Mouse (Mus musculus) midbrain, embryonic 16.5 days (tissue): ENCODE measurements around the gene Cenph. TPM values are rescaled to one million over a fixed set of nuclear protein-coding genes. Genes with fewer than 3 reads are reported as not detected.
A peak's percentile ranks its signal among the peaks of the same experiment; 100 is the strongest.
"Not testable (repeated sequence)": the region's sequence is repeated elsewhere in the genome, so short reads cannot be mapped to it uniquely, and the experiment has no call there.

Experiments used
- ATAC-seq: fragments of 200-750 bp; cut with Nextera tagmentation; 2 replicates; pipeline ENCODE4 v1.8.0; 2017; ENCODE audit warnings: moderate TSS enrichment
- H3K27ac ChIP-seq: fragments of 300-500 bp; sonication (generic); 2 replicates; pipeline ENCODE4 v1.5.1; 2014; ENCODE audit warnings: mild to moderate bottlenecking, low read length, mixed read lengths
- H3K27me3 ChIP-seq: fragments of 300-500 bp; sonication (generic); 2 replicates; pipeline ENCODE4 v1.6.1; 2014; ENCODE audit warnings: low read depth, low read length, mixed read lengths; ENCODE audit not compliant: control insufficient read depth, insufficient read depth
- H3K36me3 ChIP-seq: fragments of 300-500 bp; sonication (generic); 2 replicates; pipeline ENCODE4 v1.6.1; 2014; ENCODE audit warnings: mild to moderate bottlenecking, low read length, moderate library complexity, mixed read lengths; ENCODE audit not compliant: control insufficient read depth, insufficient read depth
- H3K4me1 ChIP-seq: fragments of 300-500 bp; sonication (generic); 2 replicates; pipeline ENCODE4 v1.6.1; 2014; ENCODE audit warnings: mild to moderate bottlenecking, low read length, mixed read lengths; ENCODE audit not compliant: control insufficient read depth, insufficient read depth
- H3K4me2 ChIP-seq: fragments of 300-500 bp; sonication (generic); 2 replicates; pipeline ENCODE4 v1.6.1; 2014; ENCODE audit warnings: mild to moderate bottlenecking, low read length, mixed read lengths
- H3K4me3 ChIP-seq: fragments of 300-500 bp; sonication (generic); 2 replicates; pipeline ENCODE4 v1.5.1; 2014; ENCODE audit warnings: low read depth, mild to moderate bottlenecking, low read length, moderate library complexity, mixed read lengths
- H3K9ac ChIP-seq: fragments of 300-500 bp; sonication (generic); 2 replicates; pipeline ENCODE4 v1.6.1; 2014; ENCODE audit warnings: low read depth, low read length, mixed read lengths
- H3K9me3 ChIP-seq: fragments of 300-500 bp; sonication (generic); replicated peaks from 2 replicates; pipeline ENCODE4 v1.6.1; 2014; ENCODE audit warnings: mild to moderate bottlenecking, low read length, mixed read lengths; ENCODE audit not compliant: control insufficient read depth, poor library complexity, severe bottlenecking
- WGBS: fragments of 180-500 bp; shearing (Covaris S2); extraction: QIAGEN DNeasy Blood & Tissue Kit; methylation state at CpG from one replicate; pipeline ENCODE4 v1.1.7; 2014; 5-methylcytosine and 5-hydroxymethylcytosine counted together
- polyA plus RNA-seq: library from polyadenylated mRNA; unstranded; fragments of >200 nt; fragmentation: Nextera tagmentation; extraction: Ambion mirVana; gene quantifications from 2 replicates; pipeline ENCODE4 v1.2.1, GENCODE M21; 2015

The Cenph gene
- polyA plus RNA-seq, 1 experiment from 2014 or later, result 5.1 TPM

DNA sequence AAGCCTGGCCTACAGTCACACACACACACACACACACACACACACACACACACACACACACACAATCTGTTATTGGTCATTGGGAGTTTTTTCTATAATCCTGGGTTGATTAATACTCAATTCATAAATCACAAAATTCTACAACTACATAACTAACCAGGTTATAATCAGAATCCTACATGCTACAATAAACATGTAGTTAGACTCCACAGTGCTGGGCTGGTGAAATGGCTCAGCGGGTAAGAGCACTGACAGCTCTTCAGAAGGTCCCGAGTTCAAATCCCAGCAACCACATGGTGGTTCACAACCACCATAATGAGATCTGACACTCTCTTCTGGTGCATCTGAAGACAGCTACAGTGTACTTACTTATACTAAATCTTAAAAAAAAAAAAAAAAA lies 42.9 kb downstream of the Cenph start:
- 96% methylated on average over 2 of the region's 2 CpGs for WGBS
- H3K27me3 ChIP-seq, result no peaks in the 10 kb centered on the region
- no peaks in the 10 kb centered on the region for H3K9me3 ChIP-seq
- no peak overlapping the region for H3K4me3 ChIP-seq
- H3K4me2 ChIP-seq, result no peak overlapping the region
- ATAC-seq, result no peak
- H3K9ac ChIP-seq, result no peak overlapping the region
- no peak overlapping the region for H3K27ac ChIP-seq
- H3K4me1 ChIP-seq, result peaks cover 9% of the 10 kb centered on the region
- H3K36me3 ChIP-seq, result peaks cover 2% of the 10 kb centered on the region; the same call in 1 of the 2 replicates

- not testable (repeated sequence) for ATAC-seq, H3K4me1 ChIP-seq, H3K4me3 ChIP-seq, H3K27ac ChIP-seq, H3K36me3 ChIP-seq, H3K27me3 ChIP-seq, H3K9me3 ChIP-seq
- Histone ChIP-seq H3K4me2 (peak overlapping the region; percentile 60), H3K9ac (peak overlapping the region; percentile 86; the same call in 1 of the 2 replicates)
- WGBS, result 87% methylated on average over 5 of the region's 6 CpGs
Measured at GRCm38 (mm10) chr13:100731462-100732046, 44.1 kb downstream of the Cenph start.

DNA sequence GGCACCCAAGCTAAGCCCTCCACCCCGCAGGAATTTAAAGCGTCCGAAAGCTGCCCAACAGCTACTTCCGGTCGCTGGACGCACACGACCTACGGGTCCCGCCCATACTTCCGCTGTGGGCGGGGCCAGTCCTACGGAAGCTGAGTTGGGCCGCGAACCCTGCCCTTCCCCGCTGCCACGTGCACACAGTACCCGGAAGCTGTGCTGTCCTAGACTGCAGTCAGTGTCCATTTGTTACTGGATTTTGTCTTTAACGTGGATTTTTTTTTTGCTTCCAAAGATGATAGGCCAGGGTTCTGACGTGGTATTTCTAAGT lies 44.9 kb downstream of the Cenph start, which contains the start of gene Cdk7:
Cdk7 (minus strand) TSS at position 79 of the 316 bp plus-strand sequence.
- H3K27me3 ChIP-seq, result no peaks in the 10 kb centered on the region
- H3K27ac ChIP-seq, result peak within 1 kb of the TSS; percentile 88
- no peaks in the 10 kb centered on the region for H3K9me3 ChIP-seq
- WGBS, result 0% methylated on average over 19 of the region's 19 CpGs
- no peaks in the 10 kb centered on the region for H3K36me3 ChIP-seq
- peak; percentile 100 for ATAC-seq
- H3K4me3 ChIP-seq, result peak within 1 kb of the TSS; percentile 89
- peak within 1 kb of the TSS; percentile 86 for H3K9ac ChIP-seq
- H3K4me2 ChIP-seq, result peak within 1 kb of the TSS; percentile 96
- H3K4me1 ChIP-seq, result peaks cover 9% of the 10 kb centered on the region

GRCm38 (mm10) chr13:100730153-100730860 lies 45.4 kb downstream of the Cenph start:
- peaks cover under 1% of the 10 kb centered on the region; the same call in 1 of the 2 replicates for H3K36me3 ChIP-seq
- H3K27me3 ChIP-seq, result no peaks in the 10 kb centered on the region
- no peaks in the 10 kb centered on the region for H3K9me3 ChIP-seq
- H3K4me1 ChIP-seq, result peaks cover 9% of the 10 kb centered on the region
- peak overlapping the region; percentile 89 for H3K4me3 ChIP-seq
- 2% methylated on average over 30 of the region's 30 CpGs for WGBS
- H3K27ac ChIP-seq, result peak overlapping the region; percentile 88
- H3K9ac ChIP-seq, result peak overlapping the region; percentile 86
- peak; percentile 92 for ATAC-seq
- peak overlapping the region; percentile 96 for H3K4me2 ChIP-seq

GRCm38 (mm10) chr13:100728530-100728929 lies 47.2 kb downstream of the Cenph start:
- H3K9me3 ChIP-seq, H3K36me3 ChIP-seq, H3K27me3 ChIP-seq, H3K4me2 ChIP-seq, H3K27ac ChIP-seq, H3K9ac ChIP-seq, H3K4me3 ChIP-seq, ATAC-seq: not testable (repeated sequence)
- WGBS, result 96% methylated on average over 4 of the region's 4 CpGs
- H3K4me1 ChIP-seq, result peaks cover 14% of the 10 kb centered on the region

- 96% methylated on average over 5 of the region's 5 CpGs for WGBS
- no peak overlapping the region for H3K27ac ChIP-seq
- ATAC-seq, result no peak
- H3K4me1 ChIP-seq, result peaks cover 14% of the 10 kb centered on the region
- H3K4me3 ChIP-seq, result no peak overlapping the region
- no peak overlapping the region for H3K9ac ChIP-seq
- H3K36me3 ChIP-seq, result peaks cover 2% of the 10 kb centered on the region; the same call in 1 of the 2 replicates
- H3K9me3 ChIP-seq, result no peaks in the 10 kb centered on the region
- H3K4me2 ChIP-seq, result no peak overlapping the region
- no peaks in the 10 kb centered on the region for H3K27me3 ChIP-seq
Measured at GRCm38 (mm10) chr13:100728086-100728485, 47.6 kb downstream of the Cenph start.

GRCm38 (mm10) chr13:100725194-100725593 lies 50.5 kb downstream of the Cenph start:
- H3K27me3 ChIP-seq, result no peaks in the 10 kb centered on the region
- peaks cover 14% of the 10 kb centered on the region for H3K4me1 ChIP-seq
- H3K9ac ChIP-seq, result no peak overlapping the region
- no peak overlapping the region for H3K27ac ChIP-seq
- WGBS, result 88% methylated on average over 10 of the region's 10 CpGs
- no peak overlapping the region for H3K4me3 ChIP-seq
- no peaks in the 10 kb centered on the region for H3K9me3 ChIP-seq
- ATAC-seq, result no peak
- H3K36me3 ChIP-seq, result peaks cover 8% of the 10 kb centered on the region; the same call in 1 of the 2 replicates
- no peak overlapping the region for H3K4me2 ChIP-seq

DNA sequence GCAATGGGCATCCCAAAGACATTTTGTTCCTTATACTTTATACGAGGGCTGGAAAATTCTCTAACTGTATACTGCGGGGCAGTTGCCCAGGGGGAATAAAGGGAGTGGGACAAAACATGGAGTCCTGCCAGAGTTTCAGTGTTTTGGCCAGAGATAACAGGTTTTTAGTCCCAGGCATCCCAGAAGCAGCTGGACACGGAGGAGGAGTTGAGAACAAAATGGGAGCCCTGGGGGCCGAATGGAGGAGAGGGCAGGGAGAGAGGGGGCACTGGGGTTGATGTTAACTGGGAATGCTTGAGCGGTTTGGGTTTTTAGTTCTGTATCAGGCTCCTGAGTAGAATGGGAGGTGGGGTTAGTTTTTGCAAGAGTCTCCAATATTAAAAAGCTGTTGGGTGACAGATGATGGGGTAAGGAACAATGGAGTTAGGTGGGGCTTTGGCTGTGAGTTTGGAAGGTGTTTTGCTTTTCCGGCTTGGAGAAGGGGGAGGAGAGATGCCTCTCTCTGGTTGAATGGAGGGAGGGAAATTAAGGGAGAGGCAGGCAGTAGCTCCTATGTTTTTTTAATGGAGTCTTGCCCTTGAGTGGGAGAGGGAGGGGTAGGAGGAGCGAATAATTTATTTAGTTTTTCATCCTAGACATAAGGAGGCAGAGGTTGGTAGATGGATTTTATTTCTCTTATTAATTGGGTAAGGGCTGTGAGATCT lies 51.5 kb downstream of the Cenph start:
- no peak overlapping the region for H3K9ac ChIP-seq
- H3K27me3 ChIP-seq, result no peaks in the 10 kb centered on the region
- peaks cover 7% of the 10 kb centered on the region for H3K4me1 ChIP-seq
- ATAC-seq, result no peak
- no peak overlapping the region for H3K4me2 ChIP-seq
- no peak overlapping the region for H3K27ac ChIP-seq
- no peaks in the 10 kb centered on the region for H3K9me3 ChIP-seq
- H3K36me3 ChIP-seq, result peaks cover 8% of the 10 kb centered on the region; the same call in 1 of the 2 replicates
- no peak overlapping the region for H3K4me3 ChIP-seq
- 65% methylated on average over 7 of the region's 7 CpGs for WGBS

- no peak for ATAC-seq
- no peaks in the 10 kb centered on the region for H3K27me3 ChIP-seq
- no peak overlapping the region for H3K4me2 ChIP-seq
- no peaks in the 10 kb centered on the region for H3K9me3 ChIP-seq
- no peak overlapping the region for H3K9ac ChIP-seq
- no peak overlapping the region for H3K27ac ChIP-seq
- H3K4me3 ChIP-seq, result no peak overlapping the region
- 87% methylated on average over 5 of the region's 5 CpGs for WGBS
- H3K4me1 ChIP-seq, result peaks cover 5% of the 10 kb centered on the region; the same call in 1 of the 2 replicates
- peaks cover 20% of the 10 kb centered on the region for H3K36me3 ChIP-seq
Measured at GRCm38 (mm10) chr13:100721656-100722055, 54.0 kb downstream of the Cenph start.
